Mouse (Mus musculus) adrenal gland, postnatal 4 days (tissue): ENCODE data around the gene Wnk4. TPM values are rescaled to one million over a fixed set of nuclear protein-coding genes. Genes with fewer than 3 reads are reported as not detected.
"Not testable (repeated sequence)": the region's sequence is repeated elsewhere in the genome, so short reads cannot be mapped to it uniquely, and the experiment has no call there.

Source experiments
- DNase-seq, 2 experiments: peaks; one replicate each; pipeline ENCODE4 v3.0.0; 2021 to 2022; ENCODE audit warnings: low spot score in 2 of 2, mixed read lengths in 2 of 2
- total RNA-seq, 2 experiments: library from RNA; stranded (reverse); gene quantifications; 2 replicates each; pipeline ENCODE4 v1.2.3; 2021

Wnk4 gene
- total RNA-seq, 2 experiments from 2014 or later: 3.8 to 20.0 TPM

- DNase-seq: no peak
Measured at GRCm38 (mm10) chr11:101315082-101315650, 54.8 kb downstream of the Wnk4 start.

GRCm38 (mm10) chr11:101315665-101316500, 55.5 kb downstream of the Wnk4 start, which contains the start of gene Psme3:
TSS of gene Psme3 (plus strand) at chr11:101316213.
- DNase-seq: peak; percentile 83 to 91

GRCm38 (mm10) chr11:101316501-101316917, 56.1 kb downstream of the Wnk4 start:
- no peak for DNase-seq

- peak in 1 of 2 experiments; percentile 53 for DNase-seq
Measured at GRCm38 (mm10) chr11:101323609-101324008, 63.2 kb downstream of the Wnk4 start.

GRCm38 (mm10) chr11:101324763-101325162, 64.4 kb downstream of the Wnk4 start, which contains the start of gene Aoc2:
TSS of gene Aoc2 (plus strand) at chr11:101325063.
- DNase-seq: no peak

- not testable (repeated sequence) for DNase-seq
Measured at GRCm38 (mm10) chr11:101325201-101325600, 64.8 kb downstream of the Wnk4 start.

GRCm38 (mm10) chr11:101326147-101326546, 65.8 kb downstream of the Wnk4 start:
- no peak for DNase-seq

Other genes with a start within 250 kb of the Wnk4 start
- gene Naglu, start 190.6 kb upstream of the Wnk4 start, total RNA-seq: 10 to 100 TPM; 36.9 to 37.8 TPM
- under 1 TPM; 0.50 to 0.62 TPM for gene Hsd17b1, start 182.2 kb upstream of the Wnk4 start, total RNA-seq
- gene Coasy, start 178.0 kb upstream of the Wnk4 start, total RNA-seq: 10 to 100 TPM; 59.8 to 65.6 TPM
- 10 to 100 TPM; 27.3 to 27.5 TPM for gene Mlx, start 173.3 kb upstream of the Wnk4 start, total RNA-seq
- 10 to 100 TPM; 10.3 to 11.9 TPM for gene Psmc3ip, start 165.1 kb upstream of the Wnk4 start, total RNA-seq
- gene Retreg3, start 140.7 kb upstream of the Wnk4 start, total RNA-seq: 10 to 100 TPM; 51.8 to 52.6 TPM
- gene Tubg1, start 140.6 kb upstream of the Wnk4 start, total RNA-seq: 10 to 100 TPM; 42.0 to 42.6 TPM
- 1 to 10 TPM; 7.7 to 8.1 TPM for gene Tubg2, start 104.7 kb upstream of the Wnk4 start, total RNA-seq
- 1 to 10 TPM; 3.9 to 4.1 TPM for gene Cntnap1, start 90.0 kb upstream of the Wnk4 start, total RNA-seq
- gene Plekhh3, start 89.2 kb upstream of the Wnk4 start, total RNA-seq: 10 to 100 TPM; 26.9 to 30.7 TPM
- gene Ccr10, start 85.1 kb upstream of the Wnk4 start, total RNA-seq: under 1 TPM in 1 of 2 experiments, not detected in 1; 0.22 TPM
- 10 to 100 TPM; 38.8 to 40.3 TPM for gene Ezh1, start 34.1 kb upstream of the Wnk4 start, total RNA-seq
- 10 to 100 TPM; 85.7 to 96.0 TPM for gene Ramp2, start 14.5 kb upstream of the Wnk4 start, total RNA-seq
- 100 to 1,000 TPM; 106 to 111 TPM for gene Vps25, start 6.9 kb upstream of the Wnk4 start, total RNA-seq
- 1 to 10 TPM; 1.1 to 1.3 TPM for gene Cntd1, start 18.4 kb downstream of the Wnk4 start, total RNA-seq
- gene Coa3, start 18.5 kb downstream of the Wnk4 start, total RNA-seq: 10 to 100 TPM; 62.9 to 67.1 TPM
- gene Becn1, start 41.7 kb downstream of the Wnk4 start, total RNA-seq: 100 to 1,000 TPM; 144 to 147 TPM
- gene Psme3, start 55.6 kb downstream of the Wnk4 start, total RNA-seq: 100 to 1,000 TPM; 122 to 124 TPM
- gene Aoc2, start 64.5 kb downstream of the Wnk4 start, total RNA-seq: 1 to 10 TPM; 7.3 to 7.7 TPM
- gene Aoc3, start 70.0 kb downstream of the Wnk4 start, total RNA-seq: 10 to 100 TPM; 28.8 to 33.7 TPM
- 10 to 100 TPM; 17.8 to 30.5 TPM for gene G6pc, start 107.0 kb downstream of the Wnk4 start, total RNA-seq
- 10 to 100 TPM; 29.9 to 31.1 TPM for gene Aarsd1, start 157.0 kb downstream of the Wnk4 start, total RNA-seq
- 1 to 10 TPM; 3.4 to 5.9 TPM for gene Gm27029, start 164.2 kb downstream of the Wnk4 start, total RNA-seq
- 10 to 100 TPM; 20.1 to 22.0 TPM for gene Rundc1, start 164.5 kb downstream of the Wnk4 start, total RNA-seq
- 1 to 10 TPM; 6.4 to 6.7 TPM for gene Ptges3l, start 164.8 kb downstream of the Wnk4 start, total RNA-seq
- gene Rpl27, start 181.7 kb downstream of the Wnk4 start, total RNA-seq: 100 to 1,000 TPM in 1 of 2 experiments, 10 to 100 TPM in 1; 90.3 to 116 TPM
- gene Ifi35, start 187.8 kb downstream of the Wnk4 start, total RNA-seq: 10 to 100 TPM; 30.0 to 30.3 TPM
- 10 to 100 TPM; 16.4 to 20.0 TPM for gene Rnd2, start 204.4 kb downstream of the Wnk4 start, total RNA-seq
- gene Vat1, start 205.7 kb downstream of the Wnk4 start, total RNA-seq: 100 to 1,000 TPM; 103 to 105 TPM